Mouse (Mus musculus) mouse embryonic stem cell (cell line): ENCODE measurements around the gene Garem2.

Experiments used
- in situ Hi-C, 2 experiments: fragments of 300-500 bp; cut with MboI; formaldehyde crosslinking; loops; 1 replicate in 1 of 2; 3 replicates in 1 of 2; pipeline ENCODE4 v1.14.3; 2019 to 2020; ENCODE audit warnings: low sequenced_read_pairs in 2 of 2, low pct_unique_long_range_greater_than_20kb in 1 of 2, mixed read lengths in 1 of 2; ENCODE audit not compliant: unreplicated experiment in 1 of 2

Gene Garem2

DNA sequence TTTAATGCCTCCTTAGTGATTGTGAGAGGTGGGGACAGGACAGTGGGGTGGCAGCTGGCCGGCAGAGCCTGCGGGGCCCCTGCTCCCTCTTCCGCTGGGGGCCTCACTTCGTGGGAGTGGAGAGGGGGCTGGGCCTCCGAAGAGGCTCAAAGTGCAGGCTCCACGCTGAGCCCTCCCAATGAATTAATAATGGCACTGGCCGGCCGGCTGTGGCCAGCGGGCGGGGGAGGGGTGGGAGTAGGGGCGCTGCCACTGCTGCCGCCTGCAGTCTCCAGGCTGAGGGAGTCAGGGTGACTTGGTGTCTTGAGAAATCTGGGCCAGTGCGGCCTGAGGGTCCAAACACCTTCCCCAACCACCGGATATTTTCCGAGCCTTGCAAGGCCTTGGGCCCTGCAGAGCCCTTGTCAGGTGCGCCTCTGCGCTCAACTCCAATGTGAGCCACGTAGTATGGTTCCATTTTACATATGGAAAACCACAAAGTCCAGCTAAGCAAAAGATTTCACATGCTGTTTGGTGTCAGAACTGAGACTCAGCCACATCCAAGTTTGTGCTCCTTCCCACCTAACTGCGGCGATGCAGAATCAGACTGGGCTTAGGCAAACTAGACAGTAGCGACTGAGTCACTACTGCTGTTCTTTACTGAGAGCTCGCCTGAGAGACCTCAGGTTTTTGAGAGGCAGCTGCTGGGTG lies 5.6 kb downstream of the Garem2 start:
- in situ Hi-C loops: no loop called here

DNA sequence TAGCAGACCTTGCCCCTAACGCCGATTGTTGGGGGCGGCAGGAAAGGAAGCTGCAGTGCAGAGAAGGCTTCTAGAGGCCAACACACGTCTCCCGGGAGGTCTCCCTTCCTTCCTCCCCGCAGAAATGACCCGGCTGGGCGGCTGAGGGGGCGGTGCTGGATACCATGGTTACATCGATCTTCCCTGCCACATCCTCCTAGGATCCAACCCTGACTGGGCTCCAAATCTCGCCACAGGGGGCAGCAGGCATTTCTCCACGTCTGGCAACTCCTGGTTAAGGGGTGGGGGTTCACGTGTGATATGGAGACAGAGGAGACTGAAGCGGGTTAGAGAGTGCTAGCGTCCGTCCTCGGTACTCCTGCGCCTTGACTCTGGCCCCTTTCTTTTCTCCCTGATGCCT lies 6.2 kb downstream of the Garem2 start:
- in situ Hi-C loops: no loop called here

DNA sequence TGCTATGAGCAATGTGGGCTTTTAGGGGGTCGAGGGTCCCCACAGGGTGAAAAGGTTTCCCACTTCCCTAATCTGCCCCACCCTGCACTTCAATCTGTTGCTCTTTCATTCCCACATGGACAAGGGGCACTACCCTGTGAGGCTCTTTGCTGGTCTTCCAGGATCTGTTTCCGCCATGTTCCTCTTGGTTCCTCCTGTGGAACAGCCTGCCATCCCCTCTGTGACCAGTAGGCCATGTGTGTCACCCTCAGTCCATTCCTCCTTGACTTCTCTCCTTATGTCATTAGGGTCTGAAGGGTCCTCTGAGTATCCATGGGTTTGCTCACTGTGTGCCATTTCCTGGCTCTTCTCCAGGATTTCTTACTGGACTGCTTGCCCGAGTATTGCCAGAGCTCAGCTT lies 6.8 kb downstream of the Garem2 start:
- in situ Hi-C loops: no loop called here

DNA sequence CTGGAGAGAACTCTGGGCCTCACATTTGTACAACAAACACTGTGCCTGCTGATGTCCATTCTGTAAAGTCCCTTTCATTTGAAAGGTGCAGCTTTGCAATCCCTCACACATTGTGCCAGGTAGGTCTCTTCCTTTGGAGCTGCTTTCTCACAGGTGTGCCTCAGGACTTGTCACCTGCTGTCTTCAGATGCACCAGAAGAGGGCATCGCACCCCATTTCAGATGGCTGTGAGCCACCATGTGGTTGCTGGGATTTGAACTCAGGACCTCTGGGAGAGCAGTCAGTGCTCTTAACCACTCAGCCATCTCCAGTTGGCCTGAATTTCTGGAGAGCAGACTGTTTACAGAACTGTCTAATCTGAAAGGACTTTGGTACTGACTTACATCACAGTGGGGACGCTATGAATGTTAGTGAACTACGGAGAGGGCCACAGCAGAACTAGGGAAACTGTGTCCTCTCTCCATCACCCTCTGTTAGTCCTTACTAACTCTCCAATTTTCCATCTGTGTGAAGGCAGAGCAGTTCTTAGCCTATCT lies 7.6 kb downstream of the Garem2 start:
- in situ Hi-C loops: no loop called here

DNA sequence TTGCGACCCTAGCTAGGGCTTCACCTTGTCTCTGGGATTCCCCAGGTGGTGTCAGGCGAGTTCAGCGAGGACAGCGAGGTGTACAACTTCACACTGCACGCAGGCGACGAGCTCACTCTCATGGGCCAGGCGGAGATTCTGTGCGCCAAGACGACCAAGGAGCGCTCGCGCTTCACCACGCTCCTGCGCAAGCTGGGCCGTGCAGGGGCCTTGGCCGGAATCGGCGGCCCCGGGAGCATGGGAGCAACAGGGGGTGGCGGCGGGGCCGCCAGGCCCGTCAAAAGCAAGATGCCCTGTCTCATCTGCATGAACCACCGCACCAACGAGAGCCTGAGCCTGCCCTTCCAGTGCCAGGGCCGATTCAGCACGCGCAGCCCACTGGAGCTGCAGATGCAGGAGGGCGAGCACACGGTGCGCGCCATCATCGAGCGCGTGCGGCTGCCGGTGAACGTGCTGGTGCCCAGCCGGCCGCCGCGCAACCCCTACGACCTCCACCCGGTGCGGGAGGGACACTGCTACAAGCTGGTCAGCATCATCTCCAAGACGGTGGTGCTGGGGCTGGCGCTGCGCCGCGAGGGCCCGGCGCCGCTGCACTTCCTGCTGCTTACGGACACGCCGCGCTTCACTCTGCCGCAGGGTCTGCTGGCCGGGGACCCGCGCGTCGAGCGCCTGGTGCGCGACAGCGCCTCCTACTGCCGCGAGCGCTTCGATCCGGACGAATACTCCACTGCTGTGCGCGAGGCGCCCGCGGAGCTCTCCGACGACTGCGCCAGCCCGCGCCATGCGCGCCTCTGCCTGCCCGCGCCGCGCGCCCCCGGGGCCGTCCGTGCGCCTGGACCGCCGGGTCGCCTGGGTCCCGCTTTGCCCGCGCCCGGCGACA lies 9.2 kb downstream of the Garem2 start:
- in situ Hi-C loops: no loop called here

DNA sequence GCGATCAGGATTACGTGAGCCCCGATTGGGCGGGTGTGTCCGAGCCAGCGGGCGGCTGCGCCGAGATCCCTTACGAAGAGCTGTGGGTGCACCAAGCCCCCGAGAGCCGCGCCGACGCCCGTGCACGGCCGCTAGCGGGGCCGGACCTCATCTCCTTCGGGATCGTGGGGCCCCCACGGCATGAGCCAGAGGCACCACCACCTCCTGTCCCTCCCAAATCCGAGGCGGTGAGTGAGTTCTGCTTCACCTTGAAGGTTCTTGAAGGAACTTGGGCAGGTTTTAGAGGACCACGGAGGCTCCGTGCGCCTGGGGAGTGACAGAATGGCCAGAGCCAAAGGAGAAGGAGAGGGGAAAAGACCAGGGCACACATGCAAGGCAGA lies 9.8 kb downstream of the Garem2 start:
- in situ Hi-C loops: no loop called here

DNA sequence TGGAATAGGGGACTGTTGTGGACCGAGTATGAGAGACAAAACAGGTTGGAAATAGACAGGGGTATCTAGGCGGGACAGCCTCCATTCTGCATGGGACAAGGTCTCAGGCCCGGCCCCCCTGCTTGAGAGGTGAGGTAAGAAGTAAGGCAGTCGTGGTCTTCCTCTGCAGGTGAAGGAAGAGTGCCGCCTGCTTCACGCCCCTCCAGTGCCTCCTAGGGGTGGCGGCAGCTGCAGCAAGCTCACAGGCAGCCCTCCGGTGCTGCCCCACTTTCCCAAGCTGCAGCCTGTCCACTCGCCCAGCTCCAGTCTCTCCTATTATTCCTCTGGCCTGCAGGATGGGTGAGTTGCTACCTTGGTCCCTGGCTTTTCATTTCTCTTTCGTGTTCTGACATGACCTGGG lies 10.8 kb downstream of the Garem2 start:
- in situ Hi-C loops: no loop called here

DNA sequence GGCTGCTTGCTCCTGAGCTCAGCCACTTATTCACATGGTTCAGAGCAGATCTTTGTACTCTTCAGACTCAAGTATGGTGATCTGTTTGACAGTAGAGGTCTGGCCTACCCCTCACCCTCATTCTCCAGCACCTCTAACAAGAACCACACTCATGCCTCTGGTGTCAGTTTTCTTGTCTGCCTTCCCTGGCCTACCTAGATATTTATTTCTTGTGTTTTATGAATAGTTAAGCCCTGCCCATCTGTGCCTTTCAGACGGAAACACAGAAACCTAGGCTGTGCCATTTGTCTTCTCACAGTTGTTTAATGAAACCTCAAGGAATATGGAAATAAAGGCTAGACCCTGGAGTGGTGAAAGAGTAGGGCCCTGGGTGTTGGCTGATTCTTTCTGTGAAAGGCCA lies 13.1 kb downstream of the Garem2 start:
- in situ Hi-C loops: no loop called here

DNA sequence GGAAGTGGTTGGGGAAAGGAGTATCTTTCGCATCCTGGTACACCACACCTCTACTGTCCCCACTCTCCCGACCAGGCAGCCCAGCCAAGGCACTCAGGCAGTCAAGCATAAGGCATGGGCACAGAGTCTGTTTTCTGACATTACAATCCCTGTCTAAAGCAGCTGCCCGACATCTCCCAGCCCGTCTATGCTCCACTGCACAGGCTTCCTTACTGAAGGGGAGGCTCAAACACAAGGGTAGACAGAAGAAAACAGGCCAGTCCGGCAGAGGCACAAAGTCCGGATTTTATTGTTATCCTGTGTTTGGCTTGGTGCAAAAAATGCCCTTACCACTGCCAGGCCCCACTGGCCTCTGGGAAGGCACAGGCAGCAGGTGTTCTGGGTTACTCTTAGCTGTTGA lies 14.2 kb downstream of the Garem2 start:
- in situ Hi-C loops: no loop called here

DNA sequence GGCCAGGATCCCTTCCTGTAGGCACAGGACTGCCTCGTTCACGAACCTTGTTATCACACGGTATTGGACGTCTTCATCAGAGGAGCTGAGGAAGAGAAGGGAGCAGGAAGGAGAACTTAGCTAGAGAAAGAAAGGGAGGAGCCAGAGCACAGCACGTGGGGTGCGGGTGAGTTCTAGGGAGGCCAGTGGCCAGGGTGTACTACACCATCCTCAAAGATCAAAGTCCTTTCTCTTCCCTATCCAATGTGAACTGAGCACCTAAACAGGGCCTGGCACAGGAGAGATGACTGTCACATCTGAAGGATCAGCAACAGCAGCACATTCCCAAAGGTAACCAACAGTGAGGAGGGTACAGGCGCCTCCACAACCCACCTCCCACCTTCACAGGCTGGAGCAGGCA lies 15.1 kb downstream of the Garem2 start:
- in situ Hi-C loops: no loop called here

DNA sequence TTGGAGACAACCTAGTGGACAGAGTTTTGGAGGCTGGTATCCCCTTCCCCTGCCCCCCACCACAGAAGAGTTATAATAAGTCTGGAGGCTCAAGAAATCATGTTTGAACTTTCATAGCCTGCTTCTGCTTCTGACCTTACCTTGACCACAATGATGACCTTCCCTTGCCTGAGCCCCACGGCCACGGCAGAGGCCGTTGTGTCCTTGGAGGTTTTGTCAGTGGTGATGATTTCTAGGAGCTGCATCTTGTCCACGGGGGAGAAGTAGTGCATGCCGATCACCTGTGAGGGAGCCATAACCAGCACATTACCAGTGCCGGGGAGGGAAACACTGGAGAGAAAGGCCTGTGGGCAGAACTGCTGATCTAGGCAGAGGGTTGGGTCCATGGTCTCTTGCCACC lies 17.5 kb downstream of the Garem2 start:
- in situ Hi-C loops: no loop called here

DNA sequence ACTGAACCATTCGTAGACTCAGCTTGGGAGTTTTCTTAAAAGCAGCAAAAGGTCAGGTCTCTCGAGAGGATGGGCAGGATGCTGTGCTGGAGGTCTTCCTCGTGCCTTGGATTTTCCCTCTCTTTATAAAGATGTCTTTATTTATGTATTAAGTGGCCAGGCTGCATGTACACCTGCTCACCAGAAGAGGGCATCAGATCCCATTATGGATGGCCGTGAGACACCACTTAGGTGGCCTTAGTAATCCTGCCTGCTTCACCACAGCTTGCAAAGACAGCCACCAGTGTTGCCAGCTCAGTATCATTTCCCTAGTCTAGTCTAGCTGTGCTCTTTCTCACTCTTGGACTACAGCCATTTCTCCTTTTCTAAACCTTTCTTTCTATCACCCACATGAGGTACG lies 20.6 kb downstream of the Garem2 start:
- in situ Hi-C loops: no loop called here

DNA sequence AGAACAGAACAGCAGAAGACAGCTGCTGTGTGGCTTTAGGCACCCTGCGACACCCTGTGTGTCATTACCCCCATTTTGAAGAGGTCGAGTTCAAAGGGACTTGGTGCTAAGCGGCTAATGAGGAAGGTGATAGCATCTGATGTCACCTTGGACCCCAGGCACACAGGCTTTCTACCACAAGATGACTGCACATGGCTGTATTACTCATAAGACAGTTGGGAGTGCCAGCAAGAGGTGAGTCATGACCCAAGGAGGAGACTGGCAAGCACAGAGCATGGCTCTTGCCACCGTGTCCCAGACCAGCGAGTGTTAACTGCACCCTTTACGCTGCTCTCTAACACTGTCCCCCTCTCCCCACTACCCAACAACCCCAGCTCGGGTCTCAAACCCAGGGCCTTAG lies 21.8 kb downstream of the Garem2 start:
- in situ Hi-C loops: no loop called here

DNA sequence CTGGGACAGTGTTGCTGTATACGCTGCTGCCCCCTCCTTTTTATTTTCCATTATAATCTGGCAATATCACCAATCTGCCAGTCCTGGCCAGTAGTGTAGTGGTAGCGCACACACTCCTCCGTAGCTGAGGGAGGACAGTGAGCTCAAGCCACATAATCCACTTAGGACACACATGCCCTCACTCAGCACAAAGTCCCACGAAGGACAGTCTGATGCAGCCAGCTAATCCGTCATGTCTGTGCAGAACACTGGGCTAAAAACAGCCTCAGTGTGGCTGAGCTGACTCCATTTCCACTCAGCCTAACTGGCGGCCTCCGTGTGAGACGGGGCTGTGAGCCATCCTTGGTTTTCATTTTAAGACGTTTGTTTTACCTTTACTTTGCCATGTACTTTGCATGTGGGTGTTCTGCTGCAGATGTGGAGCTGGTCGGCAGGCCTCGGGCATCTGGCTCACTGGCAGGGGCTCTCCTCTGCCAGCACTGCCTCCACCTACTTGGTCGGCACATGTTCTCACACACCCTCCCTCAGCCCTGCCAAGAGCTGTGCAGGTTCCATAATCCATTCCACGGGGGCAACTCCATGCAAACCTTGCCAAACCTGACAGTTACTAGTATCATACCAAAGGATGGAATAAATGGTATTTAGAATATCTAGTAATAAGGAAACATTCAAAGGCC lies 23.1 kb downstream of the Garem2 start:
- in situ Hi-C loops: no loop called here

DNA sequence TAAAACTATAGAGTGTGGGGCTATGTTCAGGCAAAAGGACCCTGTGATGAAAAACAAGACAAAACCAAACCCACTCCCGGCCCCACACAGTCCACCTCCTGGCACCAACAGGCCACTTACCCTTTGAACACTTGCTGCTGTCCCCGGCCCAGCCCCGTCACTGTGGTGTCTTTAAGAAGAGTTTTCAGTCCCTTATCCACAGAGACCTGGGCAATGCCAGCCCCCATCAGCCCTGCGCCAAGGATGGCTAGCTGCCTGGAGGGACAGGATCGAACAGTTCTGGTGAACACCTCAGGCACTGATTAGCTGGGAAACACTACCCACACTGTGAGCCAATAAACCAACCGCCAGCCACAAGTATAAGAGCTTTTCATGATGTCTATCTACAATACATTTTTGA lies 23.7 kb downstream of the Garem2 start:
- in situ Hi-C loops: no loop called here

DNA sequence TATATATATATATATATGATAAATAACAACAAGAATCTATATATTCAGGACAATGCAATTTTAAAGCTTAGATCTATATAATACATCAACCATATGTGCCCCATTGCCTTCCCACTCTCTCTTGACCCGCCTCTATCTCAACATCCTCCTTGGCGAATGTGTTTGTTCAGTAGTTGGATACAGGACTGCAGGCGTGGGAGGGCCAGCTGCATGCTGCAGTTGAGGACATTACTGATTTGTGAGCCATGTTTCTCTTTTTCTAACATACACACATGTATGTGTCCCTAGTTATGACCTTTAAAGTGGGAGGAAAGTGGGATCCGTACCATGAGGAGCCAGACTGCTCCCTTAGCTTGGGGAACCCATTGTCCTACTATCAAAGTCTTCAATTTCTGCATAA lies 26.3 kb downstream of the Garem2 start:
- in situ Hi-C loops: no loop called here

DNA sequence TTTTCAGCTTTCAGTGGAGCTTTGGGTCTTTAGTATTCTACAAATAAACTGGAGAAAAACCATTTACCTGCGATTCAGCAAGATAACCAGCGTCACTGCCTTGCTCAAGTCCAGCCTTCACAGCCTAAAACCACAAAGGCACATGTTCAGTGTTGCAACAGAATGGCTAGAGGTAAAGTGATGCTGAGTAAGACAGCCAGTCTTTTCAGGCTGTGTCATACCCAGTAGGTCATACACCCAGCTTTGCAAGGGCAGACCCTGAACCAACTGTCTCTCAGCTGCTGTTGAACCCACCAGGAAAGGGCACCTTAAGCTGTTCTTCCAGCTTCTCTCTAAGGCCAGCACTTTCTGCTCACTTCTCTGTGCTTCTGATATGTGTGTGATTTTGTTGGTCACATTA lies 27.2 kb downstream of the Garem2 start:
- in situ Hi-C loops: no loop called here

DNA sequence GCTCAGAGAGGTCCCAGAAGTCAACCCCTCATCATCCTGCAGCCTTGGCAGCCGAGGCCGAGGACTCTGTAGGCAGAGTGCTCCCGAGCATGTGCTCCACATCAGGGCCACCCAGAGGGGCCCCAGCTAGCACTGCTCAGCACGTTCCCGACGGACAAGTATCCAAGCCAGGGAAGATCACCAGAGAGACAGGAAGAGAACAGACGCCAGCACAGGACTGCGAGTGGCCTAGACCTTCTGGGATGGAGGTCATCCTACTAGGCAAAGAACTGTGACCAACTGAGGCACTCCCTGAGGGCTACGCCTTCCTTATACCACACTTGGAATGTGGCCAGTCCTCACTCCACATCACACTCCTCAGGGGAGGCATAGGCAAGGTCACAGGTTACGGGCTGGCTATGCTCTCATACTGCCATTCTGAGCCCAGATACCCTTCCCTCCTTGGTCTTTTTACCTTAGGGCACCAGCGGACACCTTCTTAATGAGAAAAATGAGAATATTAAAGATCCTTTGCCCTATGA lies 30.8 kb downstream of the Garem2 start:
- in situ Hi-C loops: no loop called here

DNA sequence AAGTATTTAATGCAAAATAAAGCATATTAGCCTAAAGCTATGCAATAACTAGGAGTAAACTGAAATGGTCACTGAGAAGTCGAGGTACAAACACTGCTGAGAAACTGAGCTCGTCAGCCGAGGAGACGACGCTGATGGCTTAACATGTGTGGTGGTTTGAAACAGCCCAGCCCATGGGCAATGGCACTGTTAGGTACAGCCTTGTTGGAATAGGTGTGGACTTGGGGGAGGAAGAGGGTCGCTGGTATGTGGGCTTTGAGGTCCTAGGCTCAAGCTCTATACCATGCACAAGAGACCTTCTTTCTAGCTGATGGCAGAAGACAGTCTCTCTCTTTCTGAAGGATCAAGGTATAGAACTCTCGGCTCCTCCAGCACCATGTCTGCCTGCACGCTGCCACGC lies 32.3 kb downstream of the Garem2 start:
- in situ Hi-C loops: no loop called here
